Mouse (Mus musculus): Measurements from ENCODE around the gene Bend4. TPM values are rescaled to one million over a fixed set of nuclear protein-coding genes. Genes with fewer than 3 reads are reported as not detected.

Gene Bend4
- polyA plus RNA-seq (2017; shearing (Covaris generic)), result 0.13 TPM

DNA sequence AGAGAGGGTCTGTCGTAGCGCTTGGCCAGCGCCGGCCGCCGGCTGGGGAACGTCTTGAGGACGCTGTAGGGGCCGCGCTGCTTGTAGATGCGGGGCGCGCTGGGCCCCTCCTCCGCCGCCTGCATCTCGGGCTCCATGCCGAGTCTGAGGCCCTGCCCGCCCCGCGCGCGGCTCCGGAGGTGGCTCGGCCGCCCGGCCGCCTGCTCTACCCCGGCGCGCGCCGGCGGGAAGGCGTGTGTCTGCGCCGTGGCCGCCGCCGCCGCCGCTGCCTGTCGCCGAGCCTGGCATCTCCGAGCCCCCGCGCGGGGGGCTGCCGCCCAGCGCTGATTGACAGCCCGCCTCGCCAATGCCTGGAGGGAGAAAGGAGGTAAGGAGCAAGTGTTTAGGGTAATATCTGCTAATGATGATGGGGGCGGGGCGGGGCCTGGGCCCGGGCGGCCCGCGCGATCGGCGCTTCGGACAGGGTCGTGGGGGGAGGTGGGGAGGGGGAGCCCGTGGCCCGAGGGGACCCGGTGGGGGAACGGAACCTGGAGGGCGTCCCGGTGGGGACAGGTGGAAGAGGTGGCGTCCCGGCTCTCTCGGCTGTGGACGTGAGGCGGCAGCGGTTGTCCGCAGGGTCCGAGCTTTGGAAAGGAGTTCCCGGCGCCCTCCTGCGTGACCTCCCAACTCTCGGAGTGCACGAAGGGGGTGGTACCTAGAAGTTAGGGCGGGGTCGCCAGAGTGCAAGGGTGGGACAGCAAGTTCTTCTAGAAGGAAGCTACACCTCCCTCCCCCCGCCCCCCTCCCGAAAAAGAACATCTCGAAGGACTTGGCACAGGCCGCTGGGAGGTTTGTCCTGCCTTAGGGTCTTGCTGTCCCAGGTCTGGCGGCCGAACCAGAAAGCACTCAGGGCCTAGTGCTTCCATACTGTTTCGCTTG lies at the start of gene Bend4:
Gene Bend4 (minus strand): TSS at position 868 of the 918 bp plus-strand sequence.

Other genes starting within 250 kb of the Bend4 start
- 111 TPM for gene Tmem33, start 167.7 kb downstream of the Bend4 start, polyA plus RNA-seq (2017; shearing (Covaris generic))
- 13.8 TPM for gene Slc30a9, start 121.4 kb downstream of the Bend4 start, polyA plus RNA-seq (2017; shearing (Covaris generic))
- not detected for gene Shisa3, start 179.6 kb upstream of the Bend4 start, polyA plus RNA-seq (2017; shearing (Covaris generic))